Mouse (Mus musculus) limb, embryonic 14.5 days (tissue): ENCODE results near the gene Zfp605. TPM values are rescaled to one million over a fixed set of nuclear protein-coding genes. Genes with fewer than 3 reads are reported as not detected.

Source experiments
- ATAC-seq: fragments of 200-750 bp; cut with Nextera tagmentation; 2 replicates; pipeline ENCODE4 v1.8.0; 2017; ENCODE audit warnings: low read depth, moderate number of reproducible peaks, moderate TSS enrichment; ENCODE audit not compliant: low FRiP score
- DNase-seq: peaks from one replicate; pipeline ENCODE4 v3.0.0-alpha.2; 2015; ENCODE audit warnings: low spot score
- H3K27ac ChIP-seq: fragments of 300-500 bp; sonication (generic); replicated peaks from 2 replicates; pipeline ENCODE4 v1.5.1; 2014; ENCODE audit warnings: low read depth, mild to moderate bottlenecking, low read length, moderate library complexity, mixed read lengths
- H3K27me3 ChIP-seq: fragments of 300-500 bp; sonication (generic); 2 replicates; pipeline ENCODE4 v1.6.1; 2014; ENCODE audit warnings: low read length, mixed read lengths; ENCODE audit not compliant: control insufficient read depth, insufficient read depth
- H3K36me3 ChIP-seq: fragments of 300-500 bp; sonication (generic); 2 replicates; pipeline ENCODE4 v1.6.1; 2014; ENCODE audit warnings: mild to moderate bottlenecking, low read length, moderate library complexity, mixed read lengths; ENCODE audit not compliant: control insufficient read depth, insufficient read depth
- H3K4me1 ChIP-seq: fragments of 300-500 bp; sonication (generic); 2 replicates; pipeline ENCODE4 v1.6.1; 2014; ENCODE audit warnings: antibody characterized with exemption, low read length, mixed read lengths; ENCODE audit not compliant: control insufficient read depth, insufficient read depth
- H3K4me2 ChIP-seq: fragments of 300-500 bp; sonication (generic); replicated peaks from 2 replicates; pipeline ENCODE4 v1.6.1; 2014; ENCODE audit warnings: low read depth, mild to moderate bottlenecking, low read length, moderate library complexity; ENCODE audit not compliant: severe bottlenecking
- H3K4me3 ChIP-seq: fragments of 300-500 bp; sonication (generic); replicated peaks from 2 replicates; pipeline ENCODE4 v1.5.1; 2014; ENCODE audit warnings: low read length
- H3K9ac ChIP-seq: fragments of 300-500 bp; sonication (generic); 2 replicates; pipeline ENCODE4 v1.6.1; 2014; ENCODE audit warnings: mild to moderate bottlenecking, low read depth, low read length, moderate library complexity; ENCODE audit not compliant: severe bottlenecking
- H3K9me3 ChIP-seq: fragments of 300-500 bp; sonication (generic); 2 replicates; pipeline ENCODE4 v1.6.1; 2016; ENCODE audit warnings: low read length; ENCODE audit not compliant: control insufficient read depth
- POLR2A ChIP-seq: fragments of 200-500 bp; IDR thresholded peaks from 2 replicates; pipeline ENCODE4 v1.8.0; 2012; ENCODE audit warnings: inconsistent platforms, mild to moderate bottlenecking, moderate library complexity, borderline replicate concordance; ENCODE audit not compliant: insufficient read depth, insufficient read length; ENCODE audit errors: extremely low read depth
- WGBS: fragments of 180-500 bp; shearing (Covaris S2); extraction: QIAGEN DNeasy Blood & Tissue Kit; methylation state at CpG from one replicate; pipeline ENCODE4 v1.1.7; 2014; 5-methylcytosine and 5-hydroxymethylcytosine counted together
- polyA plus RNA-seq, 2 experiments: library from polyadenylated mRNA; depleted of rRNA in 1 of 2; stranded (reverse) in 1 of 2; unstranded in 1 of 2; fragments of >200 nt; fragmentation: Nextera tagmentation in 1 of 2; extraction: Ambion mirVana in 1 of 2; gene quantifications; 2 replicates each; pipeline versions ENCODE4 v1.2.1 to v1.2.3; 2012 to 2014

Zfp605 gene
- polyA plus RNA-seq, 2 experiments: 3.0 to 3.4 TPM

- Histone ChIP-seq H3K9ac (0 out of 2 replicates have a peak overlapping the region, but pooled peaks have one; percentile 31), H3K4me2 (peak overlapping the region; percentile 76), H3K36me3 (peaks cover 33% of the 10 kb centered on the region), H3K9me3 (no peaks in the 10 kb centered on the region), H3K27me3 (no peaks in the 10 kb centered on the region), H3K4me3 (peak overlapping the region; percentile 38), H3K27ac (no peak overlapping the region), H3K4me1 (peaks cover 12% of the 10 kb centered on the region; the same call in 1 of the 2 replicates)
- TF ChIP-seq POLR2A: no peak
- 2% methylated on average over 30 of the region's 37 CpGs for WGBS
- peak; percentile 26 for DNase-seq
- peak; percentile 2; the same call in 1 of the 2 replicates for ATAC-seq
Measured at GRCm38 (mm10) chr5:110100921-110101631, 8.8 kb upstream of the Zfp605 start.

GRCm38 (mm10) chr5:110101716-110102347 lies 8.1 kb upstream of the Zfp605 start:
- no peak for DNase-seq
- TF ChIP-seq POLR2A: no peak
- Histone ChIP-seq H3K4me3 (peak overlapping the region; percentile 38), H3K27ac (no peak overlapping the region), H3K9me3 (no peaks in the 10 kb centered on the region), H3K9ac (peak overlapping the region; percentile 31; the same call in 1 of the 2 replicates), H3K4me1 (peaks cover 19% of the 10 kb centered on the region), H3K36me3 (peaks cover 40% of the 10 kb centered on the region), H3K4me2 (peak overlapping the region; percentile 76), H3K27me3 (no peaks in the 10 kb centered on the region)
- no peak for ATAC-seq
- 17% methylated on average over 34 of the region's 34 CpGs for WGBS

- Histone ChIP-seq H3K27me3 (no peaks in the 10 kb centered on the region), H3K9me3 (no peaks in the 10 kb centered on the region), H3K4me1 (peaks cover 22% of the 10 kb centered on the region), H3K27ac (no peak overlapping the region), H3K4me2 (no peak overlapping the region), H3K9ac (no peak overlapping the region), H3K4me3 (no peak overlapping the region), H3K36me3 (peaks cover 40% of the 10 kb centered on the region)
- no peak for DNase-seq
- TF ChIP-seq POLR2A: no peak
- WGBS: 91% methylated on average over 13 of the region's 13 CpGs
- no peak for ATAC-seq
Measured at GRCm38 (mm10) chr5:110102429-110102828, 7.5 kb upstream of the Zfp605 start.

- H3K4me2 ChIP-seq: no peak overlapping the region
- no peak for TF ChIP-seq POLR2A
- no peaks in the 10 kb centered on the region for H3K9me3 ChIP-seq
- no peak overlapping the region for H3K27ac ChIP-seq
- H3K9ac ChIP-seq: no peak overlapping the region
- ATAC-seq (no peak), DNase-seq (no peak)
- H3K4me1 ChIP-seq: peaks cover 22% of the 10 kb centered on the region
- peaks cover 40% of the 10 kb centered on the region for H3K36me3 ChIP-seq
- H3K27me3 ChIP-seq: no peaks in the 10 kb centered on the region
- no peak overlapping the region for H3K4me3 ChIP-seq
- WGBS: 95% methylated on average over 19 of the region's 19 CpGs
Measured at GRCm38 (mm10) chr5:110102853-110103625, 6.9 kb upstream of the Zfp605 start.

- Histone ChIP-seq H3K9ac (no peak overlapping the region), H3K9me3 (no peaks in the 10 kb centered on the region), H3K27ac (no peak overlapping the region), H3K4me1 (peaks cover 22% of the 10 kb centered on the region), H3K36me3 (peaks cover 40% of the 10 kb centered on the region), H3K4me2 (no peak overlapping the region), H3K27me3 (no peaks in the 10 kb centered on the region), H3K4me3 (no peak overlapping the region)
- TF ChIP-seq POLR2A: no peak
- 97% methylated on average over 27 of the region's 27 CpGs for WGBS
- ATAC-seq: no peak
- DNase-seq: no peak
Measured at GRCm38 (mm10) chr5:110103901-110104615, 5.8 kb upstream of the Zfp605 start.
